Mouse (Mus musculus): Measurements from ENCODE around the gene Thap4. TPM values are rescaled to one million over a fixed set of nuclear protein-coding genes. Genes with fewer than 3 reads are reported as not detected.
"Not testable (repeated sequence)": the region's sequence is repeated elsewhere in the genome, so short reads cannot be mapped to it uniquely, and the experiment has no call there.

Thap4 gene
- polyA plus RNA-seq, 1 experiment from 2014 or later, result 52.6 TPM

GRCm38 (mm10) chr1:93672682-93673081 lies 82.0 kb downstream of the Thap4 start:
- no peak for ATAC-seq
- Histone ChIP-seq H3K9ac (ENCODE audit: low read depth, low read length) (no peak overlapping the region), H3K4me1 (ENCODE audit: control insufficient read depth, insufficient read depth, low read depth, low read length) (no peaks in the 10 kb centered on the region), H3K36me3 (ENCODE audit: control insufficient read depth, insufficient read depth, low read length) (no peaks in the 10 kb centered on the region), H3K27me3 (replicated peaks; ENCODE audit: control insufficient read depth, insufficient read depth, low read length) (no peaks in the 10 kb centered on the region), H3K4me3 (ENCODE audit: low read length) (no peak overlapping the region), H3K27ac (ENCODE audit: low read depth, low read length) (no peak overlapping the region), H3K9me3 (ENCODE audit: control insufficient read depth, low read length) (no peaks in the 10 kb centered on the region), H3K4me2 (ENCODE audit: low read length) (no peak overlapping the region)
- WGBS, result 93% methylated on average over 5 of the region's 5 CpGs

GRCm38 (mm10) chr1:93669941-93670340 lies 84.7 kb downstream of the Thap4 start:
- H3K27ac ChIP-seq (ENCODE audit: low read depth, low read length), result no peak overlapping the region
- H3K4me2 ChIP-seq (ENCODE audit: low read length), result no peak overlapping the region
- H3K27me3 ChIP-seq (replicated peaks; ENCODE audit: control insufficient read depth, insufficient read depth, low read length), result no peaks in the 10 kb centered on the region
- no peaks in the 10 kb centered on the region for H3K36me3 ChIP-seq (ENCODE audit: control insufficient read depth, insufficient read depth, low read length)
- H3K4me3 ChIP-seq (ENCODE audit: low read length), result no peak overlapping the region
- H3K9ac ChIP-seq (ENCODE audit: low read depth, low read length), result no peak overlapping the region
- no peak for ATAC-seq
- no peaks in the 10 kb centered on the region for H3K4me1 ChIP-seq (ENCODE audit: control insufficient read depth, insufficient read depth, low read depth, low read length)
- no peaks in the 10 kb centered on the region for H3K9me3 ChIP-seq (ENCODE audit: control insufficient read depth, low read length)

- no peaks in the 10 kb centered on the region for H3K36me3 ChIP-seq (ENCODE audit: control insufficient read depth, insufficient read depth, low read length)
- peak overlapping the region; percentile 26; the same call in 1 of the 2 replicates for H3K27ac ChIP-seq (ENCODE audit: low read depth, low read length)
- no peaks in the 10 kb centered on the region for H3K27me3 ChIP-seq (replicated peaks; ENCODE audit: control insufficient read depth, insufficient read depth, low read length)
- WGBS, result 12% methylated on average over 17 of the region's 17 CpGs
- H3K9me3 ChIP-seq (ENCODE audit: control insufficient read depth, low read length), result no peaks in the 10 kb centered on the region
- H3K9ac ChIP-seq (ENCODE audit: low read depth, low read length), result peak overlapping the region; percentile 57
- peak; percentile 91 for ATAC-seq
- H3K4me1 ChIP-seq (ENCODE audit: control insufficient read depth, insufficient read depth, low read depth, low read length), result no peaks in the 10 kb centered on the region
- peak overlapping the region; percentile 39 for H3K4me3 ChIP-seq (ENCODE audit: low read length)
- peak overlapping the region; percentile 67 for H3K4me2 ChIP-seq (ENCODE audit: low read length)
These were observed 85.7 kb downstream of the Thap4 start for GRCm38 (mm10) chr1:93668791-93669548.

- H3K4me2 ChIP-seq (ENCODE audit: low read length), result no peak overlapping the region
- no peaks in the 10 kb centered on the region for H3K9me3 ChIP-seq (ENCODE audit: control insufficient read depth, low read length)
- H3K27ac ChIP-seq (ENCODE audit: low read depth, low read length), result no peak overlapping the region
- H3K9ac ChIP-seq (ENCODE audit: low read depth, low read length), result no peak overlapping the region
- no peaks in the 10 kb centered on the region for H3K4me1 ChIP-seq (ENCODE audit: control insufficient read depth, insufficient read depth, low read depth, low read length)
- H3K36me3 ChIP-seq (ENCODE audit: control insufficient read depth, insufficient read depth, low read length), result no peaks in the 10 kb centered on the region
- WGBS, result 29% methylated on average over 11 of the region's 13 CpGs
- no peak overlapping the region for H3K4me3 ChIP-seq (ENCODE audit: low read length)
- no peaks in the 10 kb centered on the region for H3K27me3 ChIP-seq (replicated peaks; ENCODE audit: control insufficient read depth, insufficient read depth, low read length)
- ATAC-seq, result no peak
These were observed 86.8 kb downstream of the Thap4 start for GRCm38 (mm10) chr1:93667760-93668400.

- not testable (repeated sequence) for H3K4me3 ChIP-seq (ENCODE audit: low read length); H3K27ac ChIP-seq (ENCODE audit: low read depth, low read length); H3K9me3 ChIP-seq (ENCODE audit: control insufficient read depth, low read length); H3K36me3 ChIP-seq (ENCODE audit: control insufficient read depth, insufficient read depth, low read length); H3K9ac ChIP-seq (ENCODE audit: low read depth, low read length); H3K4me2 ChIP-seq (ENCODE audit: low read length); ATAC-seq; H3K4me1 ChIP-seq (ENCODE audit: control insufficient read depth, insufficient read depth, low read depth, low read length); H3K27me3 ChIP-seq (replicated peaks; ENCODE audit: control insufficient read depth, insufficient read depth, low read length)
These were observed 96.1 kb downstream of the Thap4 start, which contains the start of gene Stk25 for GRCm38 (mm10) chr1:93658559-93658958. TSS of gene Stk25 (minus strand) at chr1:93658659.

GRCm38 (mm10) chr1:93657025-93657360 lies 97.7 kb downstream of the Thap4 start:
- ATAC-seq, result no peak
- no peaks in the 10 kb centered on the region for H3K4me1 ChIP-seq (ENCODE audit: control insufficient read depth, insufficient read depth, low read depth, low read length)
- H3K9me3 ChIP-seq (ENCODE audit: control insufficient read depth, low read length), result no peaks in the 10 kb centered on the region
- H3K27me3 ChIP-seq (replicated peaks; ENCODE audit: control insufficient read depth, insufficient read depth, low read length), result no peaks in the 10 kb centered on the region
- H3K27ac ChIP-seq (ENCODE audit: low read depth, low read length), result no peak overlapping the region
- H3K4me2 ChIP-seq (ENCODE audit: low read length), result no peak overlapping the region
- H3K36me3 ChIP-seq (ENCODE audit: control insufficient read depth, insufficient read depth, low read length), result no peaks in the 10 kb centered on the region
- H3K9ac ChIP-seq (ENCODE audit: low read depth, low read length), result no peak overlapping the region
- no peak overlapping the region for H3K4me3 ChIP-seq (ENCODE audit: low read length)
- WGBS, result 88% methylated on average over 5 of the region's 5 CpGs

GRCm38 (mm10) chr1:93656325-93657024 lies 98.2 kb downstream of the Thap4 start:
- no peak overlapping the region for H3K4me2 ChIP-seq (ENCODE audit: low read length)
- no peaks in the 10 kb centered on the region for H3K27me3 ChIP-seq (replicated peaks; ENCODE audit: control insufficient read depth, insufficient read depth, low read length)
- H3K9ac ChIP-seq (ENCODE audit: low read depth, low read length), result no peak overlapping the region
- H3K9me3 ChIP-seq (ENCODE audit: control insufficient read depth, low read length), result no peaks in the 10 kb centered on the region
- H3K4me1 ChIP-seq (ENCODE audit: control insufficient read depth, insufficient read depth, low read depth, low read length), result no peaks in the 10 kb centered on the region
- H3K36me3 ChIP-seq (ENCODE audit: control insufficient read depth, insufficient read depth, low read length), result no peaks in the 10 kb centered on the region
- 75% methylated on average over 7 of the region's 7 CpGs for WGBS
- H3K4me3 ChIP-seq (ENCODE audit: low read length), result no peak overlapping the region
- ATAC-seq, result no peak
- H3K27ac ChIP-seq (ENCODE audit: low read depth, low read length), result no peak overlapping the region

GRCm38 (mm10) chr1:93654798-93655197 lies 99.9 kb downstream of the Thap4 start:
- H3K4me3 ChIP-seq (ENCODE audit: low read length), result no peak overlapping the region
- H3K4me1 ChIP-seq (ENCODE audit: control insufficient read depth, insufficient read depth, low read depth, low read length), result no peaks in the 10 kb centered on the region
- no peak overlapping the region for H3K9ac ChIP-seq (ENCODE audit: low read depth, low read length)
- no peaks in the 10 kb centered on the region for H3K27me3 ChIP-seq (replicated peaks; ENCODE audit: control insufficient read depth, insufficient read depth, low read length)
- 87% methylated on average over 2 of the region's 2 CpGs for WGBS
- no peak for ATAC-seq
- H3K9me3 ChIP-seq (ENCODE audit: control insufficient read depth, low read length), result no peaks in the 10 kb centered on the region
- no peak overlapping the region for H3K27ac ChIP-seq (ENCODE audit: low read depth, low read length)
- H3K4me2 ChIP-seq (ENCODE audit: low read length), result no peak overlapping the region
- H3K36me3 ChIP-seq (ENCODE audit: control insufficient read depth, insufficient read depth, low read length), result no peaks in the 10 kb centered on the region

GRCm38 (mm10) chr1:93654275-93654674 lies 100.4 kb downstream of the Thap4 start:
- H3K27me3 ChIP-seq (replicated peaks; ENCODE audit: control insufficient read depth, insufficient read depth, low read length), result no peaks in the 10 kb centered on the region
- H3K4me3 ChIP-seq (ENCODE audit: low read length), result no peak overlapping the region
- no peak overlapping the region for H3K4me2 ChIP-seq (ENCODE audit: low read length)
- no peak overlapping the region for H3K27ac ChIP-seq (ENCODE audit: low read depth, low read length)
- no peaks in the 10 kb centered on the region for H3K36me3 ChIP-seq (ENCODE audit: control insufficient read depth, insufficient read depth, low read length)
- ATAC-seq, result no peak
- H3K4me1 ChIP-seq (ENCODE audit: control insufficient read depth, insufficient read depth, low read depth, low read length), result no peaks in the 10 kb centered on the region
- no peaks in the 10 kb centered on the region for H3K9me3 ChIP-seq (ENCODE audit: control insufficient read depth, low read length)
- 67% methylated on average over 2 of the region's 2 CpGs for WGBS
- H3K9ac ChIP-seq (ENCODE audit: low read depth, low read length), result no peak overlapping the region
